Mouse (Mus musculus) cerebellum, adult 8-10 months (tissue): ENCODE measurements at regions not wholly inside any gene's neighbourhood (a gene's known extent, or its start where the extent isn't known, plus 50 kb on each side); places are given as distances from the start of the nearest gene placed in this dataset.

Source experiments
- DNase-seq: peaks from one replicate; pipeline ENCODE4 v3.0.0; 2022

- DNase-seq, result no peak
Measured at GRCm38 (mm10) chr13:80946034-80946433, 62.9 kb downstream of the Arrdc3 start.

- no peak for DNase-seq
Measured at GRCm38 (mm10) chr13:80947705-80948104, 64.5 kb downstream of the Arrdc3 start.

GRCm38 (mm10) chr13:80949133-80949697 lies 66.0 kb downstream of the Arrdc3 start:
- no peak for DNase-seq

GRCm38 (mm10) chr13:80950239-80950638 lies 67.1 kb downstream of the Arrdc3 start:
- DNase-seq, result no peak

- DNase-seq, result no peak
Measured at GRCm38 (mm10) chr13:80950803-80951202, 67.6 kb downstream of the Arrdc3 start.

- no peak for DNase-seq
Measured at GRCm38 (mm10) chr13:80951327-80951726, 68.1 kb downstream of the Arrdc3 start.

GRCm38 (mm10) chr13:80952851-80953250 lies 69.7 kb downstream of the Arrdc3 start:
- DNase-seq, result no peak

- DNase-seq, result no peak
Measured at GRCm38 (mm10) chr13:80954059-80954645, 71.0 kb downstream of the Arrdc3 start.

GRCm38 (mm10) chr13:80956966-80957365 lies 73.8 kb downstream of the Arrdc3 start:
- DNase-seq, result no peak

- DNase-seq, result no peak
Measured at GRCm38 (mm10) chr13:80957419-80958139, 74.4 kb downstream of the Arrdc3 start.

- DNase-seq, result no peak
Measured at GRCm38 (mm10) chr13:80959763-80960162, 76.6 kb downstream of the Arrdc3 start.

GRCm38 (mm10) chr13:80961985-80962617 lies 78.9 kb downstream of the Arrdc3 start:
- peak; percentile 17 for DNase-seq

GRCm38 (mm10) chr13:80962789-80963590 lies 79.8 kb downstream of the Arrdc3 start:
- DNase-seq, result peak; percentile 68

GRCm38 (mm10) chr13:80963591-80963940 lies 80.4 kb downstream of the Arrdc3 start:
- DNase-seq, result no peak

- peak; percentile 14 for DNase-seq
Measured at GRCm38 (mm10) chr13:80971664-80972063, 88.5 kb downstream of the Arrdc3 start.

GRCm38 (mm10) chr13:80974424-80974823 lies 91.2 kb downstream of the Arrdc3 start:
- no peak for DNase-seq

- DNase-seq, result no peak
Measured at GRCm38 (mm10) chr13:80977266-80977665, 94.1 kb downstream of the Arrdc3 start.

GRCm38 (mm10) chr13:80981201-80981600 lies 98.0 kb downstream of the Arrdc3 start:
- DNase-seq, result no peak

GRCm38 (mm10) chr13:80986657-80987056 lies 103.5 kb downstream of the Arrdc3 start:
- DNase-seq, result no peak

- DNase-seq, result no peak
Measured at GRCm38 (mm10) chr13:80989756-80990155, 106.6 kb downstream of the Arrdc3 start.

- no peak for DNase-seq
Measured at GRCm38 (mm10) chr13:80992342-80992741, 109.2 kb downstream of the Arrdc3 start.

GRCm38 (mm10) chr13:81008864-81009766 lies 125.9 kb downstream of the Arrdc3 start:
- peak; percentile 6 for DNase-seq
